ENCODE assay signal across 17 mouse cellular contexts in genomic region chr16:8576111-8576510, GRCm38 (mm10).
"Had no signal": no experiment of that assay in that cellular context is flagged by ENCODE, and none has a peak within 500 bp of the region (broad histone marks: within the 10 kb centered on the region; RNA-seq: fewer than 3 reads in every experiment).

No protein-coding gene starts in this region.

- ATAC-seq: lung, postnatal 0 days had no signal

- H3K27me3 ChIP-seq: neural tube, embryonic 13.5 days had no signal

- H3K9ac ChIP-seq: liver, embryonic 15.5 days; neural tube, embryonic 13.5 days had no signal

- DNase-seq: kidney, adult 11 months; kidney, adult 9 months; kidney, postnatal 36 days; layer of hippocampus, adult 9-11 months; layer of hippocampus, postnatal 36 days; lung, adult 2 months; lung, postnatal 36 days; midbrain, embryonic 14.5 days; right cerebral cortex, postnatal 25 days; thymus, adult 2 months; thymus, postnatal 25 days had no signal

- H3K4me3 ChIP-seq: liver, embryonic 15.5 days; midbrain, embryonic 10.5 days; neural tube, embryonic 13.5 days had no signal

- H3K27ac ChIP-seq: kidney, postnatal 0 days; liver, embryonic 15.5 days; midbrain, embryonic 10.5 days; neural tube, embryonic 13.5 days had no signal

- H3K4me1 ChIP-seq: liver, embryonic 15.5 days had no signal

- H3K9me3 ChIP-seq: liver, embryonic 15.5 days; midbrain, embryonic 10.5 days; neural tube, embryonic 13.5 days had no signal

- H3K4me2 ChIP-seq: liver, embryonic 11.5 days; liver, embryonic 15.5 days; neural tube, embryonic 13.5 days had no signal
